Mouse (Mus musculus): ENCODE measurements around the gene Gipc1.

The Gipc1 gene

DNA sequence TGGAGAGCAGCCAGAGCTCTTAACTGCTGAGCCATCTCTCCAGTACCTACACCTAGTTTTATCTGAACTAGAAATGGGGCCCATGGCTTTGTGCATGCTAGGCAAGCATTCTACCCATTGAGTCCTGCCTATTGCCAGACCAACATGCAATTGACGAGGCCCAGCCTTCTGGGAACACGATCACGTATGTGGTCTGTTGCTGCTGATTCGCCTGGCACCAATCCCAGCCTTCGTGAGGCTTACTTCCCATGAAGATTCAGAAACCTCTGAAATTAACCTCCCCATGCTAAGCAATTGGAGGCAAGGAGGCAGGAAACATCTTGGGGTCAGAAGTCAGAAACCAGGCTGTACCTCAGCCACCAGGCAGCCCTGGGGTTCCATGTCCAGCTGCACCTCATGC, 28.1 kb downstream of the Gipc1 start:
- no peak for DNase-seq (ENCODE audit: low read depth)

DNA sequence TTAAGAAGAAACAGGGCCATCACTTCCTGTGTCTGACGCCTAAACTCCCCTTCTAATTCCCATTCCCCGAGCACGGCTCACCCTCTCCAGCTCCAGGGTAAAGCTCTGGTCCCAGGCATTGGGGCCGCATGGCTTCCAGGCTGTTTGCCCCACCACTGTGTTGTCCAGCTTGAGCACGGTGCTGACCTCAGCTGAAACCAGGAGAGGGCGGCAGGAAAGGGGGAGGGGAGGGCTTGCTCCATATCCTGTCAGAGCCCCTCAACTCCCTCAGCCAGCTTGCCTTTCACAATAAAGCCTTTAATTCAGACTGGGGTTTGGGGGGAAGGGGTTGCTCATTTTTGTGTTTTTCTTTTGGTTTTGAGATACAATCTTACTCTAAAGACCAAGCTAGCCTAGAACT, 28.6 kb downstream of the Gipc1 start:
- DNase-seq (ENCODE audit: low read depth) = no peak

DNA sequence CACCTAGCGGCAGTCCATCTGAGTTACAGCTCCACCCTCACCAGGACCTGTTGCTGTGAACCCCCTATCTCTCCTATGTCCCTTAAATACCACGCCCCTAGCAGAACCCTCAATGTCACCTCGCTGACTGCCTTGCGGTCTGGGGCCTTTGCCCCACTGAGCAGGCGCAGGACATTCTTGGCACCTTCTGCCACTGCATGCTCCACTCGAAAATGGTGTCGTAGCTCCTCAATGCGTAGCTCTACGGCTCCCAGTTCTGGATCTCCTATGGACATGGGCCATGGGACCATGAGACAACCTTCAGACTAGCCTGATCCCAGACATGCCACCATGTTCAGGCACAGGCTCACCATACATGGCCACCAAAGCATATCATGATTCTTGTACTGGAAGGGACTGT, 32.0 kb downstream of the Gipc1 start:
- DNase-seq (ENCODE audit: low read depth) = no peak

DNA sequence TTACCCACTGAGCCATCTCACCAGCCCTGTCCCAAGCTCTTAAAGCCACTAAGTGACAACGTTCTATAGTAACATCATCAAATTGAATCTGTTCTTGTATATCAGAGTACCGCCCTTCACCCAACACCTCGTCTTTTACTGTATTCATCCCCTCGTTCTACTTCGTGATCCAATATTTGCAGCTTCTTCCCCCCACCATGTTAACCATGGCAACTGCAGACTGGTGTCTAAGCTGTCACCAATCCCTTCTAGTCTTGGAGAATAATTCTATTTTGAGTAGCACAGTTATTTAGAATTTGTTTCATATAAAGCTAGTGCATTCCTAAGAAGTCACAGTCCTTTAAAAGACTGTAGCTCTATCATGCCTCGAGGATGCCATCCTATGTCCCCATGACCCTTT, 36.8 kb downstream of the Gipc1 start:
- no peak for DNase-seq (ENCODE audit: low read depth)

DNA sequence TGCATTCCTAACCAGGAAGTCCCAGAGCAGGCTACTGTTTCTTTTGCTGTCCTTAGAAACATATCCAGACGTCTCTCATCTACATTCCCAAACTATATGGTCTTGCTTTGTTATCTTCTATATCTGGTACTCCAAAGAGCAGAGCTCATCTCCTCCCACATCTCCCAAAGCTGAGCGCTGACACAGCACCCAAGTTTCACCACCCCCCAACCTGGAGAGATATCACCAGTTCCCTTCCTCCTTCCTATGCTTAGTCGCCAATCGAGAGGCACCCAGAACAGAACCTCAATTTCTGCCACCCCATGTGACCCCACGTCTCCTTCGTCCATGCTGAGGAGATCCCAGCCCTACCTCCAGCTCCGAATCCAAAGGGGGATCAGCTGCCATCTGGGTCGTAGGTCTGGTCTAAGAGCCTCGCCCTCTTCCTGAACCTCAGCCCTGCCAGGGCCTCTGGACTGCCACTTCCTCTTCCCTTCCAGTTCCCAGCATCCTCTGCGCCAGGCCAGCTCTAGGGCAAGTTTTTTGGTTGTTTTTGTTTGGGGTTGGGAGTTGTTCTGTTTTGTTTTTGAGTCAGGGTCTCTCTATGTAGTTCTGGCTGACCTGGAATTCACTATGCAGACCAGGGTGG, 41.2 kb downstream of the Gipc1 start:
- DNase-seq (ENCODE audit: low read depth) = no peak

DNA sequence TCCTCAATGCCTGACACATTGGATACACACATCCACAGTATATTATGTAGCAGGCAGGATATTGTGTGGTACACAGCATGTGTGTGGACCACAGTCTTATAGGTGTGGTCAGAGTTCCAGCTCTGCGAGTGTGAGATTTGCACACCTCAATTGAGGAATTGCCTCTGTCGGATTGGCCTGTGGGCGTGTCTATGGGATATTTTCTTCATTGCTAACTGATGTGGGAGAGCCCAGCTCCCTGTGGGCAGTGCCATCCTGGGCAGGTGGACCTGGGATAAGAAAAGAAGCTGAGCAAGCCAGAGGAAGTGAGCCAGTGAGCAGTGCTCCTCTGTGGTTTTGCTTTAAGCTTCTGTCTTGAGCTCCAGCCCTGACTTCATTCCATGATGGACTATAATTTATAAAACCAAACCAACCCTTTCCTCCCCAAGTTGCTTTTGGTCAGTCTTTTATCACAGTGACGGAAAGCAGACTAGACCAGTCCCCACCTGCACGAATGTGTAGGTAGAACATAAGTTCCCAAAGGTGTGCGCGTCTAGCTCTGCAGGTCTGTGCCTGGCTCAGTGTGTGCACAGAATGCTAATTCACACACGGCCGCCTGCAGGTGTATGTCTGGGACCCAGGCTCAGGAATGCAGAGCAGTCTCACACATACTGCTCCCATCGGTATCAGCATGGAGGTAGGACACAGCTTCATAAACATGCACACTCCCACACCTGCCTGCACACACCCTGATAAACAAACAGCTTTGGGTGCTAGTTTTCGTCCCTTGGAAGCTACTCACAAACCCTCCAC, 42.1 kb downstream of the Gipc1 start:
- DNase-seq (ENCODE audit: low read depth) = no peak

DNA sequence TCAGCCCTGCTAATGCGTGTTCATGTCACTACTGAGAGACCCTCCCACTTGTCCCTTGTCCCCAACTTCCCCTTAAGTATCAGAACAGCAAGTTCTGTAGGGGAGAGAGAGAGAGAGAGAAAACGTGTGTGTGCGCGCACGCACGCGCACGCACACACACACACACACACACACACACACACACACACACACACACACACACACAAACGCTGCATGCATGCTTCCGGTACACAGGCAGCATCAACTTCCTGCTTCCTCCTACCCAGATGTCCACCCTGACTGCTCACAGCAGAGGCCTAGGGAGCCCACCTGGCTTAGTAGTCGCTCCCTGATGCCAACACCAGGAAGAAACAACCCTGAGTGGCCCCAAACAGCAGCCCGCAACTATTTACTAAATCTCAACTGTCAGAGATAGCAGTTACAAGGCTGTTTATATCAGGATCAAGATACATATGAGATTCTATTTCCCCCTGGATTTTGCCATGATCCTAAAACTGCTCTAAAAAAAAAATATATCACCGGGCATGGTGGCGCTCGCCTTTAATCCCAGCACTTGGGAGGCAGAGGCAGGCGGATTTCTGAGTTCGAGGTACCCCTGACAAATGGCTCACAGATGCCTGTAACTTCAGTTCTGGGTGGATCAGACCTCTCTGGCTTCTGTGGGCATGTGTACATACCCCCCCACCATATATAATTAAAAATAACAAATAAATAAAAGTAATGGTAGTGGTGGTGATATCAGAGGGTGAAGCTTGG, 43.1 kb downstream of the Gipc1 start:
- no peak for DNase-seq (ENCODE audit: low read depth)

DNA sequence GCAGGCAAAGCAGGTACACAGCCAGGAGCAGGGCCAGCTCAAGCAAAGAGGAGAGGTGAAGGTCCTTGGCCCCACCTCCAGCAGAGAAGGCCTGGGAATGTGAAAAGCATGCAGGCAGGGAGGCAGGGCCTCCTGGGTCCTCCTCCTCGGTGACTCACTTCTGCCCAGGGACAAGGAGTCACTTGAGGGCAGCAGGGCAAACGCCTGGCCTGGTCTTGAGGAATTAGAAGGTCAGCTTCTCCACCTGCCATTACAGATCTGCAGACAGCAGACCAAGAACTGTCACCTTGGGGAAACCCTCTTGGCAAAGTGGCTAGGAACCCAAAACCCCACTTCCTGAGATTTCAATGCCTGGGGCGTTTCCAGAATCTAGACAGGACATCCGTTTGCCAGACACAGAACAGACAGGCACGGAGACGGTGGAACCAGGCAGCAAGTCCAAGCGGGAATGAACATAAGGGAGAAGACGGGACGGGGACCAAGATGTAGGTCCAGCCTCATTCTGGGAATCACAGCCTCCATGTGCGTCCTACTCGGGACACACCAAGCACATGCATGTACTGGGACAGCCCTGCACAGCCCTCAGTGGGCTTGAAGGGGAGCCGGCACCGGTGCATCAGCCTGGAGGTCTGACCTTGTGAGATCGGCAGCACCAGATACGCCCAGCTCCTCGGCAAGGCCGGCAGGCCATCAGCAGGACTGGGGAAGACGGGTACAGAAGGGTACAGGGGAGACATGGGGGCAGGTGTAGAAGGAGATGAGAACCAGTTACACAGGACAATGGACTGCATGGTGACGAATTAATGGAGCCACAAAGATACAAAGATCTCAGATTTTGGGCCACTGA, 45.1 kb downstream of the Gipc1 start:
- peak; percentile 63 for DNase-seq (ENCODE audit: low read depth)

DNA sequence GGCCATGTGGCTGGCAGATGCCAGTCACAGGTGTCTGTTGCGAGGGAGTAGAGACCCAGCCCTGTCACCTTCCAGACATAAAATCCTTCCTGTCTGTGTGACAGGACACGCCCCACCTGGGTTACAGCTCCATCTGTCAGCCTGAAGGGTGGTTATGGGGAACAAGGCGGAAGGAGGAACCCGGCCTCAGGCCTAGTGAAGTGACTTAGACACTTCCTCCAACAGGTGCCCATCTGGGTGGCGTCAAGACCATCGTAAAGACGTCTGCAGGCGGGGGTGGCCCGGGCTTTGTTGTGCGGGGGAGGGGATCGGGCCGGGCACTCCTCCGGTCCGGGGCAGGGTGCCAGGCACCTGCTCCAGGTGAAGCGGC, 45.8 kb downstream of the Gipc1 start:
- no peak for DNase-seq (ENCODE audit: low read depth)

DNA sequence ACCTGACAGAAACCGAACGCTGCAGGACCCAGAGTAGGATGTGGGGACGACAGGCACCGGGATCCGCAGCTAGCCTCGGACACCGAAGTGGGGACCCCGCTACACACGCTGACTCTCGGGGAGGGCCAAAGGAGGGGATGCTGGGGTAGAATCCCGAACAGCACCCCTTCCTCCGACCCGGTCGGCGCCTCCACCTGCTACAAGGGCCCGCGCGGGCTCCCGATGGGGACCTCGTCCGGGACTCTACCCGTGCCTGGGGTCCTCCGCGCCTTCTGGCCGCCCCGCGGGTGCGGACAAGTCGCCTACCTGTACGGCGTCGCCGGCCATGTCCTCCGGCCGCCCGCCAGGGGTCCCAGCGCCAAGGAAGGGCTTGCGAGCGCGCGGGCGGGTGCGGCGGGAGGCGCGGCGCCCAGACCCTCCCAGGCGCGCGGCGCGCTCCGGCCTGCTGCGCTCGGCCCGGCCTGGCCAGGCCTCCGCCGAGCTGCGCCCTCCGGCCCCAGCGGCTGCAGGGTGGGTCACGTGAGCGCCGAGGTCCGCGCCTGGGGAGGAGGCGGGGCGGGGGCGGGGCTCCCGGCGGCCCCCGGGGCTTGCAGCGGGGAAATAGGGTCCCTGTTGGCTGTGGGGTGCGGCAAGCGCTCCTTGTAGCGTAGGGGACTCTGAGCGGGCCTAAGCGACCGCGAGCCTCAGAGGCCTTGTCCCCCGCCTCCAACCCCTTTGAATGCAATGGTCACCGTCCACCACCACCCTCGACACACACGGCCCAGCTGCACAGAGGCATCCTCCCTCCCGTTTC, 46.4 kb downstream of the Gipc1 start, which contains the start of gene Pkn1:
Pkn1 (minus strand) TSS at position 519 of the 793 bp plus-strand sequence.
- no peak for DNase-seq (ENCODE audit: low read depth)

DNA sequence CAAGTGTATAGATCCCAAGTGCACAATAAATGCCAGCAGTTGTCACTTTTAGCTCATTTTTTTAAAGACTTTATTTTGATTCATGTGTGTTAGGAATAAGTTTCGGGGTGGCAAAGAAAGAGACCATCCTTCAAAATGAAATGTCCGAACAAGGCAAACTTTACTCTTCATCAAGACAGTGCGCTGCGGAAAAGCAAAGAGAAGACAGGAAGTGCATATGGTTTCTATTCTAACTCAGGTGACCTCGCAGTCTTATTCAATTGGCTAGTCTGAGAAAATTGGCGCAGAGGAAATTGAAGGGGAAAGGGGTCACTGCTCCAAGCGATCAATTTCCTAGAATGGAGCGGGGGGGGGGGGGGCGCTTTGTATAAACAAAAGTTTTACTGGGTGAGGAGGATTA, 47.1 kb downstream of the Gipc1 start:
- no peak for DNase-seq (ENCODE audit: low read depth)

DNA sequence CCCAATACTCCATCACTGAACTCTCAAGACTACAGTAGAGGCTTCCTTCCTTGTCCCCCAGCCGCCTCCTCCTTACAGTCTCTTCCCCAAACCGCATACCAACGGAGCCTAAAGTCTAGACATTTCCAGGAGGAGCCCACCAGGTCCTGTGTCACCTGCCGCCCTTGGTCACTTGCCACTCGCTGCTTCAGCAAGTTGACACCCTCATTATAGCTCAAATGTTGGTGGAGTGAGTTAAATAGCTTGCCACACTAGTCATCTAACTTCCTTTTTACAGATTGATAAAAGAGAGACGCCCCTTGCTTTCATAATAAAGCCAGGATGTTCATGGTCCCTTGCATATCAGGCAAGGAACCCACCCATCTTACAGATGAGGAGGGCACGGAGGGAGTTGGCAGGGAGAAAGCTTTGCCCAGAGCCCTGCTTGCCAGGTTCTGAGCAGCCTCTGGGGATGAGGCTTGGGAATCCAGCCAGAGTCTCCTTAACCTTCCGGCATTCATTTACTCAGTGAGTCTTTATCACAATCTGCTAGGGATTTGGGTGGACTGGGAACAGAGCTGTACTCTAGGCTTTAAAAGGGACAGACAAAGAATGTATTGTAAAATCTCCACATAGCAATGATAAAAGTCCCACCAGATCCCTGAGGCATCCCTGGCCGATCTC, 48.1 kb downstream of the Gipc1 start:
- no peak for DNase-seq (ENCODE audit: low read depth)

DNA sequence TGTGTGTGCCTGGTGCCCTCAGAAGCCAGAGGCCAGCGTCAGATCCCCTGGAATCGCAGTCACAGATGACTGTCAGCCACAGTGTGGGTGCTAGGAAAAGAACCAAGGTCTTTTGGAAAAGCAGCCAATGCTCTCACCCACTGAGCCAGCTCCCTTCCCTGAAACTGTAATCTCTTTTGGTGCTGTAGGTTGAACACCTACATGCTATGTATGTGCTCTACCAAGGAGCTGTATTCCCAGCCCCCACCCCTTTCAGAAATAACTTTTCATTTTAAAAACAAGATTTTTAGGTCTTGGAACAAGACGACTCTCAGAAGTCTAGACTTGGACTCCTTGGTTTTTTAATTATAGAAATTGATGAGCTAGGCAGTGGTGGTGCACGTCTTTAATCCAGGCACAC, 50.9 kb downstream of the Gipc1 start:
- DNase-seq (ENCODE audit: low read depth) = no peak

DNA sequence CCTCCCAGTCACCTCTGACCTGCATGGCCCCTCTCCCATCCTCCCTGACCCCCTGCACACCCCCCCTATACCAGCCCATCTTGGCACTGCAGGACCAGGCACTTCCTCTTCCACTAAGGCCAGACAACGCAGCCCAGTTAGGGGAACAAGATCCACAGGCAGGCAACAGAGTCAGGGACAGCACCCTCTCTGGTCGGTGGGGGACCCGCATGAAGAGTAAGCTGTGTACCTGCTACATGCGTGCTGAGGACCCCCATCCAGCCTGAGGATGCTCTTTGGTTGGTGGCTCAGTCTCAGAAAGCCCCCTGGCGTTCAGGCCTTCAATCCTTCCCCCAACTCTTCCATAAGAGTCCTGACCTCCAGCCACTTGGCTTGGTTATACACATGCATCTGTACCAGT, 53.9 kb downstream of the Gipc1 start:
- no peak for DNase-seq (ENCODE audit: low read depth)

DNA sequence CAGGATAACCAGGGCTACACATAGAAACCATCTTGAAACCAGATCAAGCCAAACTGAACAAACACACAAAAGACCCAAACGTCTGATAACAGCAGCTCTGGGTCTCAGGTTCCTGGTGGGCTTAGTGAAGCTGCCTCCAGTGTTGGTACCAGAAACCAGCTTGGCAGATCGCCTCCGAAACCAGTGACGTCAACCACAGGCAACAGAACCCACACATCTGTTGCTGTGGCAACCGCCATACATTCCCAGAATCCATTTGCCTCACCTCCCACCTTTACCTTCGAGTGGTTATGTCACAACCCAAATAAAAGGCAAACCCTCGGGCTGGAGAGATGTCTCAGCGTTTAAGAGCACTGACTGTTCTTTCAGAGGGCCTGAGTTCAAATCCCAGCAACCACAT, 55.1 kb downstream of the Gipc1 start:
- DNase-seq (ENCODE audit: low read depth) = no peak

Data from fibroblast of lung, adult 2 months (primary cell).